Mouse (Mus musculus) B cell, adult (primary cell): Measurements from ENCODE around the gene Tpm3. TPM values are rescaled to one million over a fixed set of nuclear protein-coding genes. Genes with fewer than 3 reads are reported as not detected.

Experiments
- total RNA-seq: library from RNA; stranded (reverse); gene quantifications from 4 replicates; pipeline ENCODE4 v1.2.4, GENCODE M21; 2023; ENCODE audit not compliant: inconsistent age

Gene Tpm3
- total RNA-seq: 552 to 576 TPM (median 565 TPM) in 4 replicates

GRCm38 (mm10) chr3:90072294-90072693, at the start of gene Tpm3:
TSS of gene Tpm3 (plus strand) at chr3:90072649.

GRCm38 (mm10) chr3:90051441-90052350, 20.8 kb upstream of the Tpm3 start, which contains the start of gene 4933434E20Rik:
TSS of gene 4933434E20Rik (plus strand) at chr3:90051636.

GRCm38 (mm10) chr3:90052351-90053241, 19.9 kb upstream of the Tpm3 start, which contains the start of gene Ubap2l:
TSS of gene Ubap2l (minus strand) at chr3:90052628.

GRCm38 (mm10) chr3:90103938-90104337, 31.5 kb downstream of the Tpm3 start, which contains the start of gene Nup210l:
TSS of gene Nup210l (plus strand) at chr3:90104132.

Other genes starting within 250 kb of the Tpm3 start
- gene She, start 241.3 kb upstream of the Tpm3 start, total RNA-seq: not detected in 4 replicates
- 13.6 to 18.3 TPM (median 14.7 TPM) in 4 replicates for gene Il6ra, start 159.5 kb upstream of the Tpm3 start, total RNA-seq
- 51.2 to 87.2 TPM (median 63.8 TPM) in 4 replicates for gene Atp8b2, start 109.1 kb upstream of the Tpm3 start, total RNA-seq
- 49.4 to 71.9 TPM (median 64.8 TPM) in 4 replicates for gene Hax1, start 73.9 kb upstream of the Tpm3 start, total RNA-seq
- gene 4933434E20Rik, start 21.0 kb upstream of the Tpm3 start, total RNA-seq: 99.0 to 130 TPM (median 121 TPM) in 4 replicates
- 262 to 354 TPM (median 316 TPM) in 4 replicates for gene Ubap2l, start 20.0 kb upstream of the Tpm3 start, total RNA-seq
- gene Nup210l, start 31.5 kb downstream of the Tpm3 start, total RNA-seq: 1.3 to 2.2 TPM (median 1.5 TPM) in 4 replicates
- gene Rps27, start 141.0 kb downstream of the Tpm3 start, total RNA-seq: 9,271 to 10,786 TPM (median 10,164 TPM) in 4 replicates
- gene Rab13, start 141.0 kb downstream of the Tpm3 start, total RNA-seq: 0.93 TPM in 1 of 4 replicates, not detected in the others
- gene Jtb, start 158.9 kb downstream of the Tpm3 start, total RNA-seq: 90.1 to 110 TPM (median 97.2 TPM) in 4 replicates
- not detected in 4 replicates for gene Creb3l4, start 170.9 kb downstream of the Tpm3 start, total RNA-seq
- 29.2 to 30.8 TPM (median 30.3 TPM) in 4 replicates for gene Slc39a1, start 175.5 kb downstream of the Tpm3 start, total RNA-seq
- gene Crtc2, start 181.5 kb downstream of the Tpm3 start, total RNA-seq: 175 to 191 TPM (median 186 TPM) in 4 replicates
- 174 to 198 TPM (median 187 TPM) in 4 replicates for gene Dennd4b, start 192.5 kb downstream of the Tpm3 start, total RNA-seq
- gene Gatad2b, start 220.5 kb downstream of the Tpm3 start, total RNA-seq: 110 to 130 TPM (median 118 TPM) in 4 replicates